Mouse (Mus musculus): ENCODE measurements at regions not wholly inside any gene's neighbourhood (a gene's known extent, or its start where the extent isn't known, plus 50 kb on each side); places are given as distances from the start of the nearest gene placed in this dataset.

DNA sequence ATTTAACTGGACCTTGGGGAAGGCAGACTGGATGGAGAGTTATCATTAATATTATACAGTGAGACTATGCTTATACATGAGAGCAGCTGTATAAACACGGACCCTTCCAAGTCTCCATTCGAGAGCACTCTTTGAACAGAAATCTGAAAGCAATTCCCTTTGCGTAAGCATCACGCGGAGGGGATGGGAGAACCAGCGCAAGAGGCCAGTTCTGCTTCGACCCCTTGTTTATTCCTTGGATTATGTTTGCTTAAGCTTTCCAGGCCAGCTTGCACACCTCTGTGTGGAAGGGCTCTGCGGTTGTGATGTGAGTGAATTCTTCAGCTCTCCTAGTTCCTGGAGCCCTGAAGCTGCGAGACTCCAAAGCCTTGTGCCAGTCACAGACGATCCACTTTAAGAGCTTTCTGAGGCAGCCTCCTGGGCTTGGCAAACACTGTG lies 109.2 kb upstream of the Fbxo11 start:
- DNase-seq: no peak

DNA sequence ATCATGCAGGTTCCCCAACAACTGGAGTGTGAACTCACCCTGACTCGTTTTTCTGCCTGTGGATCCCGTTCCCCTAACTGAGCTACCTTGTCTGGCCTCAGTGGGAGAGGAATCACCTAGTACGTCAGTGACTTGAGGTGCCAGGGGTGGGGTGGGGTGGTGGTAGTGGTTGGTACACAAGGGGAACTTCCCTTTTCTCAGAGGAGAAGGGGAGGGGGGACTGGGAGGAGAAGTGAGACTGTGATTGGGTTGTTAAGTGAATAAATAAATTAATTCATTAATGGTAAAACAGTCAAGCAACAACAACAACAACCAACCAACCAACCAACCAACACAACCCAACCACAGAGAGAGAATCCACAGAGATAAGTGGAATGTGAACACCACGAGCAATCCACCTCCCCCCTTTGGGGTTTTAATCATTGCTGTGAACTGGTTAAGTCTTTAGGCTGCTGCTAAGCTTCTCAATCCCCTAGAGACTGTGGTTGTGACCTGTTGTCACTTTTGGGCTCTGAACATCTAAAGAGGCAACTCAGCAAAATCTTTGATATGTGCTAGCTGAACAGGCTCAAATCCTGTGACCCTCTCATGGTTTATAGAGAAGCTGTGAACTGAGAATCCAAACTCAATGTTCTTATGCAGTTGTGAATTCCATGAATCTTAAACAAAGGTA lies 111.0 kb upstream of the Fbxo11 start:
- peak; percentile 60 to 65 for DNase-seq

DNA sequence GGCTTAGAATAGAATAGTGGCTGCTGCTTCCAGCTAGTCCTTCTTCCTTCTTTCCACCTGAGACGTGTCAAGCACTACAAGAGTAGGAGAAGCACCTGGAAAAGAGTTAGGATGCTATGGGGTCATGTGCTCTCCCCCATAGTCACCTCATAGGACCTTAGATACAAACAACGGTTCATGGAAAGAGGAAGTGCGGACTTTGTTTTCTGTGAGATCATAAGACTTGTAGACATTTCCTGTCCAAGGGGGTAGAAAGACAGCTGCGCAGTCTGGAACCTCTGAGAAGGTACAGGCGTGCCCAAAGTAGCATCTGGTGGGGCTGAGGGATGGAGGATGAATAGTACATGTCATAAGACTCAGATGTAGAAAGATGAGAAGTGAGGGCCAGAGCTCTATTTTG lies 125.6 kb upstream of the Fbxo11 start:
- peak; percentile 35 to 56 for DNase-seq

DNA sequence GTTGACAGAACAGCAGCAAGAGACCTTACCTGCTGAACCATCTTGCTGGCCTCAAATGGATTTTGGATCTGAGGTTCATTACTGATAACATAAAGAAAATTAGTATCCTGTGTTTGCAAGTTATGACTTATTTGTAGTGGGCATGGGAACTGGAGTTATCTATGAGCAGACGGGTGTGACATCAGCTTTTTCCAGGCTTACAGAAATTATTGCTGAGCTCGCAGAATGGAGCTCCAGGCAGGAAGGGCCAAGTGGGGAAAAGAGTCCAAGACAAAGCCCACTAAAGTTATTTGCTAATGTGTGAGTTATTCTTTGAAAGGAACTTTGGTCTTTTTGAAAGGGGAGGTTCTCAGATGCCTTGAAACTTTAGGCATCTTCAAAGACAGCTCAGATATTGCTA lies 126.4 kb upstream of the Fbxo11 start:
- no peak for DNase-seq

DNA sequence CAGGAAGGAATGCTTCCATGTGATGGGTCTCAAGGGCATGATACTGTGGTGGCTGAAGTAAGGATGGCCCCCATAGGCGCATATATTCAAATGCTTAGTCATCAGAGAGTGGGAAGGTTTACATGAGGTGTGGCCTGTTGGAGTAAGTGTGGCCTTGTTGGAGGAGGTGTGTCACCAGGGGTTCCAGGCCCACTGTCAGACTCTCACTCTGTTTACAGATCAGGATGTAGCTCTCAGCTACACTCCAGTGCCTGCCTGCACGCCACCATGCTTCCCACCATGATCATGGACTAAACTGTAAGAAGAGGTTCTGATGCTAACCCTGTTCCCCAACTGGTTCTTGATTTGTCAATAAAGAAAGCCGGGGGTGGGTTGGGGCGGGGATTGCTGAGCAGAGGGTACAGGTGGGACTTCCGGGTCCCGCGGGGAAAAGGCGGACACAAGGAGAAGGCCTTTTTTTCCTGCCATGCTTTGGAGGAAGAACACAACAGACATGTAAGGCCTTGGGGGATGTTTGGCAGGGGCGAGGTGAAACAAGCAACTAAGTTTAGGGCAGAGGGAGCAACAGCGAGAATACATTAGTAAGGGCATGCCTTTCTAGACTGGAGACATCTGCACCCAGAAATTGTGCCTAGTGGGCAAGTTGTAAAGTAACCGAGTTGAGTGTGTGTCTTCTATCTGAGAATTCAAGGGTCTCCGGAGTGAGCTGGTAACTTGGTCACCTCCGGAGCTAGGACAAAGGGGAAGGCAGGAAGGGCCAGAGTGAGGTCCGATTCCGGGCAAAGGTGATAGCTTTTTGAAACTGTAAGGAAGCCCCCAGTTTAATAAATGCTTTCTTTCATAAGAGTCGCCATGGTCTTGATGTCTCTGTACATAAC lies 127.1 kb upstream of the Fbxo11 start:
- DNase-seq: no peak

DNA sequence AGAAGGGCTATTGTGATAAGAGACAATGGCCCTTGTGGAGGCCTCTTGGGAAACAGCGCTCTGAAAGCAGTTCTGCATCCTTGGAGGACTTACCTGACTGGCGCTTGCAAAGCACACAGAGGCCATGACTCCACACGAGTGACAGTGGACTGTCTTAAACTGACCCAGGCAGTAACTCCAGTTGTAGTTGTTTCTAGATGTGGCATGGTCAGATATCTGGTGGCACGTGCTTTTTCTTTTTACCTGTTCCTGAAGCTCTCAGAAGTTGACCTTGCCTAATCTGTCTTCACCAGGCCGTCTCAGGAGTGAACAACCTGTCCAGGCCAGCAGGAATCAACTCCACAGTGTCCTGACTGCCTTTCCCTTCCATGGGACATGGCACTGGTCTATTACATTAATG lies 129.6 kb upstream of the Fbxo11 start:
- no peak for DNase-seq

DNA sequence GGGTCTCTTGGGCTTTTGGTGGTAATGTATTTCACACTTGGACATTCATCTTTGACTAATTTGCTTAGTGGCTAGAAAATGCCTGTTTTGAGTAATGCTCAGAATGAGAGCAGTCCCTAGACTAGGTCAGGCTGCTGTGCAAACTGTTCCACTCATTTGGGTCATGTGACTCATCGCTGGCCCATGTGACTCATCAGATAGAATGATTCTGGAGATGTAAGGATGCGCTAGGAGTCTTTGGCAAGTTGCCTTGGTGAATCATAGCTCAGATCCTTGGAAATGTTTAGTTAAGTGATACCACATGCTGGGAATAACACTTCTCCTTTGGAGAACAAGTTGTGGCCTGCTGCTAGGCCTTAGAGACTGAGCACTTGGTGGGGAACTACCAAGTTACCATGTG lies 130.2 kb upstream of the Fbxo11 start:
- DNase-seq: no peak

DNA sequence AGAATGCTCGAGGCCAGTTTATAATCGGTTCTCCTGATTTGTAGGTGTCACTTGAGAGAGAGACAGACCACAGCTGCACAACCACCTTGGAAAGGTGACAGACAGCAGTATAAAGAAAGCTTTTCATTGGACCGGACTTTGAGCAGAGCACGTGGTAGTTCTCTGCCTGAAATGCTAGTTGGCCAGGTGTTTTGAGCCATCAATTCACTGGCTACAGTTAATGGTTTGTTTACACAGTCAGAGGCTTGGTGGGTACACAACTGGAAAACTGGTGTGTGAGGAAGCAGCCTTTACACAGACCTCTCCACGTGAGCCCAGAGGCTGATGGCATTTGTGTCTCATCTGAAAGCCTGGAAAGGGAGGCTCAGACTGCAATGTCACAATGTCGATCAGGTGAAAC lies 130.8 kb upstream of the Fbxo11 start:
- DNase-seq: no peak

DNA sequence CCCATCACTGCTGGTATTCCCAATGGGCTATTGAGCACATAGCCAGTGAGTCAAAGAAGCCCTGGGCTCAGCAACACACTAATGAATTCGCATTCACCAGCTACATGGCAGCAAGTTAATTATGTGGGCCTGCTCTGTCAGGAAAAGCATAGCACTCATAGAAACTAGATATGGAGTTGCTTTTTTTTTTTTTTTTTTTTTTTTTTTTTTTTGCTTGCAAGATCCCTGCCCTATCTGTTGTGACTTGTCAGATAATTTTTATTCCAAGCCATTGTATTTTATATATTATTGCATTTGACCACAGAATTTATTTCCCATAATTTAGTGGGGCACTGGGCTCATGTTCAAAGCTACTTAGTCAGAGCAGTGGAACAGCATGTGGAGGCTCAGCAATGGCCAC lies 131.2 kb upstream of the Fbxo11 start:
- no peak for DNase-seq

DNA sequence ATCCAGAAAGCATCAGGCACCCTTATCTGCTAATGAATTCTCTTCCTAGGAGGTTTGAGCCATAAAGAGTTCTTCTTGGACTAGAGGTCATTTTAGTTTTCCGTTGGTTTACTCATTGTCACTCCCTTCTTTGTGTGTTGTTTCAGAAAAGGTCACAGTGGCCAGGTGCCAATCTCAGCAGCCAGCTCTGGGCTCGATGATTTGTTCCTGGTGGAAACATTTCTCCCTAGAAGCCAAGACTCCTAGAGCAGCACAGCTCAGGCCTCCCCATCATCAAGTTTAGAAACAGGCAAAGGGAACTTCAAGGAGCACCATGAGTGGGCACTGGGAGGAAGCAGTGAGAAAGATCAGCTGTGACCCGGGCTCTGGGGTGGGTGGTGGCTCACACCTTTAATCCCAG lies 132.3 kb upstream of the Fbxo11 start:
- DNase-seq: no peak

DNA sequence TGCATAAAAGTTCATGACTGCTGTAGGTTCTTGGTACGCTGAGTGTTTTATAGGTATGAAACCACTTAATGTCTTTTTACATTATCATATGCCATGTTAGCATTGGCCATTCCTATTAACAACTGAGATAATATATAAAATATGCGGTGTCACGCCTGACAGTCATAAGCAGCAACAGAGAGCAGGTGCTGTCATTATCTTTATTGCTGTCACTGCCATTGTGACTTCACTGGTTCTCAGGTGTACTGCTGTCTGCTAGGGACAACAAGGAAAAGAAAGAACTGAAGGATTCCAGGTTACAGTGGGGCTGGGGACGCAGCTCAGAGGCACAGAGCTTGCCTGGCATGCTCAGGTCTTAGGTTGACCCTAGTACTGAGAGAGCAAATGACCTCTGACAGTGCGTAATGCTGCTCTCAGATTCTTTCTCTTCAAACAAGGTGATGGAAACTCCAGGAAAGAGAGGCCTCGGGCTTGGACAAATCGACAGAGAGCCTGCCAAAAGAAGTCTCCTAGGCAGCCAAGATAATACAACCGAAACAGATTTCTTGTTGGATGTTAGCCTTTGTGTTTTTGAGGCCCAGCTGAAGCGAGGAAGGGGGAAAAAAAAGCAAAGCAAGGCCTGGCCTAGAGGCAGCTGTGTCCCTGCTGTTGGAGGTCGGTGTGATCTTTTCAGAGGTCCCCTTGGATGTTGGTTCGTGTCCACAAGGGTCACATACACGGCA lies 136.3 kb upstream of the Fbxo11 start:
- DNase-seq: no peak

DNA sequence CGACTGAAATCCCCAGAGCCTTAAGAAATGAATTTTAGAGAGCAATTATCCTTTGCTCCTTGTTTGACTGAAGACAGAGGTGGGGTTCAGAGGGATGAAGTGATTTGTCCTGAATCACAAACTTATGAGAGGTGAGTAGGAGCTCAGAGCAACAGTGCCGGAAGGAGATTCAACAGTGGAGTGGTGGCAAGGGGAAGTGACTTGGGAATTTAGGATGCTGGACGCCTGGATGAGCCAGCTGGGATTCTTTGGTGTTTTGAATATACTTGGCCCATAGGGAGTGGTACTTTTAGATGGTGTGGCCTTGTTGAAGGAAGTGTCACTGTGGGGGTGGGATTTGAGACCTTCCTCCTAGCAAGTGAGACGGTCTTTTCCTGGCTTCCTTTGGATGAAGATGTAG lies 137.1 kb upstream of the Fbxo11 start:
- DNase-seq: no peak

DNA sequence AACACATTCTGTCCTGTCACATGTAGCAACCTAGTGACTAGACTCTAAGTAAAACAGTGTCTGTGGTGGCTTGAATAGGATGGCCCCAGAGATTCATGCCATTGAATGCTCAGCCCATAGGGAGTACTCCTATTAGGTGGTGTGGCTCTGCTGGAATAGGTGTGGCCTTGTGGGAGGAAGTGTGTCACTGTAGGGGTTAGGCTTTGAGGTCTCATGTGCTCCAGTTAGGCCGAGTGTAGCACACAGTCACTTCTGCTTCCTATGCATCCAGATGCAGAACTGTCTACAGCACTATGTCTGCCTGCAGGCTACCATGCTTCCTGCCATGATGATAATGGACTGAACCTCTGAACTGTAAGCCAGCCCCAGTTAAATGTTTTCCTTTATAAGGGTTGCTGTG lies 144.5 kb upstream of the Fbxo11 start:
- no peak for DNase-seq

DNA sequence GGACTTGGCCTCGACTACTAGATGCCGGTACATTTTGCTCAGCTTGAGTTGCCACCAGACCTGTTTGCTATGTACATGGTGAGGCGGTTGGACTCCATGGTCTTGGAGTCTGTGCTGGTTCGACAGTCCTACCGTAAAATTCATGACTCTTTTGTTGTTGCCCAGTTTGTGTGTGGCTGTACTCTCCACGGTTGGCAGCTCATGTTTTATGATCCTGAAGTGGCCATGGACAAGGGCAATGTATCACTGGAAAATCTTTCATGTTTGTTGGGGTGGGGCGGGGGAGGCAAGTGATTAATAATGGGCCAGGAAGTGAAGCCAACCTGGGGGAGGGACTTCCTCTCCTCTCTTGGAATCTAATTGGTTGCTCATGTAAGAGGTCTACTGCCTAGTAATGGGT lies 147.0 kb upstream of the Fbxo11 start:
- DNase-seq: no peak

DNA sequence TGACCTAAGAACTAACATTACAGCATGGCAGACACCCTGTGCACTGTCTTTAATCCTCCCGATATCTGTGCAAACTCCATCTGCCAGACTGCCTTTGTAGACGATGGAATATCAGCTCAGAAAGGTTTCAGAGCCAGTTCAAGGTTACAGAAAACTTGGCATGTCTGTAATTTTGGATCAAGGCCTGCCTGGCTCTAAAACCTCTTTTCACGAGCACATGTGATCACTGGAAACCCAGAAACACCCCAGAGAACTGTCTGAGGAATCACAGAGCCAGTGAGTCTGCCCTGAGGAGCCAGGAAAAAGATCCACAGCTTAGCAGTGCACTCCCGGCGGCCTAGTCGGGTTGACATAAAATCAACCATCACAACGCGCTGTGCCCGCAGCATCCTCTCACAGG lies 149.7 kb upstream of the Fbxo11 start:
- DNase-seq: no peak

DNA sequence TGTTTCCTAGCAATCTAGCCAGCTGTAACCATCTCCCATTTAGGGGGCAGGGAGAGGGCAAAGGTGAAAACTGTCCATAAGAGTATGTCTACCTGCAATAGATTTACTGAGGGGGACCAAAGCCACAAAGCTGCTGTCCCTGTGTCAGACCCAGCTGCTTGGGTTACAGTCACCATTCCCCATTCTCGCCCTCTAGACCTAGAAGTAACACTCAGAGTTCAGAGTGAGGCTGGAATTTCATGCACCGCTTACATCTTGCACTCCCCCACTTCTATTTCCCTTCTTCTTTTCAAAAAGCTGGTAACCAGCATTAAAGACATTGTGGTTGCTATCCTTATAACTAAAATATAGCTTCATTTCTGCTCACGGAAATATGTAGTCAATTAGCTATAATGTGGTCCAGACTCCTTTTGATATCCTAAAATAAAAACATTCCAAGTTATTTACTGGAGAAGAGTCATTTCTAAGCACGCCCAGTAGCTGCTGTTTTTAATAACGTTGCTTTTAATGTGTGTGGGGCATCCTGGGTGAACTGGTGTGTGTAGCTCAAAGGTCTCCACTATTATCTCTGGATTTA lies 157.4 kb upstream of the Fbxo11 start:
- DNase-seq: no peak

DNA sequence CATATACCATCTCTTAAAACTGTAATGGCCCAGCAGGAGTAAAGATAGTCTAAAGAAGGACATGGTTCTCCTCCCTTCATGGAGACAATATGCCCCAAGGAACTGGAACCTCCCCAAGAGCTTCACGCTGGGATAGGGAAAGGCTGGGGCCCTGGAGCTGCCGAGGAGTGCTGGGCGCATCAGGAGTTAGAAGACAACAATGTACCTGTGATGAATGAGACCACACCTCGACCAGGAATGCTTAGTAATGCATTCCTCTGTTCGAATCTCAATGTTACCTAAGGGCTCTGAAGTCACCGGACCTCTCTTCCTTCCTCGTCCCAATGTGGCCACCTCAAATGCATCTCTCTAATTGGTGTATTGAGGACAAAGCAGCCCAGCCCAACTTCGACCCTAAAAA lies 175.4 kb upstream of the Fbxo11 start:
- DNase-seq: no peak

DNA sequence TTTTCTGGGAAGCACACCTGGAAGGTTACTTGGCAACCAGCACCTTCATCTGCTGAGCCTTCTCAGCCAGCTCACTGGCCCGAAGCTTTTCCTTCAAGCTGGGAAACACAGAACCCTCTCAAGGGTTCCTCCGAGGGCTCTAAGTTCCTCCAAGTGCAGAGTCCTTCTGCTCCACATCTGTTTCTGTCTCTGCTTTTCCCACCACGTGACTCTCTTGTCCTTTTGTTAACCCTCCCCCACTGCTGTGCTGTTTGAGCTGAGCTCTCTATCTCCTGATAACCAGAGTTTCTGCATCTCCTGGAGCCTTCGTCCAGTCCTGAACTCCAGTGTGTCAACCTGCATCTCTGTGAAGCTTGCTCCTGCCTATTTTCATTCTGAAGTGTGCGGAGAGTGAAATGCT lies 183.5 kb upstream of the Fbxo11 start:
- DNase-seq: no peak

DNA sequence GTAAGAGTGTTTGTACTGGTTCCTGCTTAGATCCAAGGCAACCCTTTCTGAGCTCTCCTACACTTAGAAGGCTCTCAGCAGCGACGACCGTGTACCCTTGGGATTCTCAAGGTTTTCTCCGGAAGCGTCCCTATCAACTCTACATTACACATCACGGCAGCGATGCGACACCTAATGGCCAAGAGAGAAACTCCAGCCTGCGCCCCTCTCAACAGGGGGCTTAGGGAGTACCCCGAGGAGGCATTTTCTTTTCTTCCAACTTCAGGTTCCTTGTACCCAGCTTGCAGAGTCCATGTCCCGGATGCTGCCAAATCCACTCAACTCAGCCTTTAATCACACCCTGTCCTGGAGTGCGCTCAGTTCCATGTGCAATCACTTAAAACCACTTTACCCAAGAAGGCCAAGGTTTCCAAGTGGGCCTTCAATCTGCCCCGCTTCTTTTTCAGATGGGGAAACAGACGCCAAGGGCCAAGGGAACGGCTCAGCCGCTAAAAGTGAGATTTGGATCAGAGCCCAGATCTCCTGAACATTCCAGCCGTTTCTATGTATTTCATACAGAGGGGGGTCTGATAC lies 186.9 kb upstream of the Fbxo11 start:
- DNase-seq: peak; percentile 41 to 62

DNA sequence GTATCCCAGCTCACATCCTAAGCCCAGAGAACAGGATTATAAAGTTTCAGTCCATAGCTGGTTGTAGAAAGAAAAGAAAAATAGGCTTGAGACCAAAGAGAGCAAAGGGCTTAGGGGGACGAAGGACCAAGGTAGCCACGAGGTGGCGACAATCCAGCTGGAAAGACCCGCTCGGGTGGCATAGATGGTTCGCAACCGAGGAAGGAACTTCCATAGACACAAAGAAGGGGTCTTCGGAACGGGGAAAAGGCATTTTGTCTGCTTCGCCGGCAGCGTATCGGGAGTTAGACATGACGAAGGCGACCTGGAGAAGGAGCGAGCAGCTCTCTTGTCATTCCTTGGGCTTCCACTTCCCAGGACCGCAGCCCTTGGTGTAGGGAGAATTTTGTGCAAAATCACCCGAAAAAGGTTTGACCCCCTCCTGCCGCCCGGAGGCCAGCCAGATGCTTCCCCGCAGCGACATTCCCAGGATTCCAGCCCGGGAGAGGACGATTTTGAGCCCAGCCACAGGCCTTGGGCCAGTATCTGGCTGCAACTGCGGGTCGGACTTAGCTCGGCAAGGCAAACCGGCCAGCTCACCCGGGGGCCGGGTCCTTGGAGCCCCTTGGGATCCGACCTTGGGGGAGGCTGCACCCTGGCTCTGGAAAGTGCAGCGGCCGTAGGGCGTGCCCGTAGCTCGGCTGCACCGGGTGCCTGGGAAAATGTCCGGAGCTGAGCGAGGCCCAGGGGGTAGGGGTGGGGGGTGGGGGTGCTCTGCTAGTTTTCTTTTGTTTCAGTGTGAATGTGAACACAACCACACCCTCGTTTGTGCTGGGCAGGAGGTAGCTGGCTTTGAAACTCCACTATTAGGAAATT lies 184.5 kb upstream of the Foxn2 start:
- peak; percentile 53 to 78 for DNase-seq

DNA sequence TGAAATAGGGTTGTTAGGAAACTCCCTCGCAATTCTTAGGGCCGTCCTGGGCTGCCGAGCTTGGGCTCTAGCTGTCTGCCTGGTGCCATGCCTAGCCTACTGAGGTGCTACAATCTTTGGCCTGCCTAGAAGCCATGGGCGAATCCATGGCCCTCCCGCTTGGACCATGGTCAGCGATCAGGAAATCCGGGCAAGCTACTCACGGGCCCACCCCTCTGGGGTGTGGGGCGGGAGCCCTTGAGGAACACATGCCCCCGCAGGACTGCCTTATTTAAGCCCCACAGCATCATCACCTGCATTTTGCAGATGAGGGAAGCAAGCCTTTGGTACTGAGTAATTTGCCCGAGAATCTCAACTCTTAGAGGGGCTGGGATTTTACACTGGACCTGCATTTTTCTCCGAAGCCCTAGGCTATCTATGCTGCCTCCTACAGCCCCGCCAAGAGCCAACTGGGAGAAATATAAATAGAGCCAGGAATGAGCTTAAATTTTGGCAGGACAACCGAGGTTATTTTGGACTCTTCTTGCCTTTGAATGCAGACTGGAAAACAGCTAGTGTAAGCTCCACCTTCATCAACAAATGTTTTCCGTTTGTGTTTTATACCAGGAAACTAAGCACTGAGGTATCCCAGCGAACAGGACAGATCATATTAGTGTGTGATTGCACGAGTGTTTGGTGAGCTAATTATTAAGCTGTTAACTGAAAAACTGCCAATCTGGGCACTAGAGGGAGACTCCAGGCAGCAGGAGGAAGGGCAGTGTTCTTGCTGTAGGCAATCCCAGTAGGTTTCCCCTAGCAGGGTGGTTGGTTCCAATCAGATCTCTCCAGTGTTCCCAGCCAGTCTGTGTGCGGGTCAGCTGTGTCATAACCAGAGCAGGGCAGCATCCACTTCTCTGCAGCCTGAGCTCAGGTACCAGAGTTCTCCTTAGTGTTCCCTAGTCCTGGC lies 183.6 kb upstream of the Foxn2 start:
- DNase-seq: peak in 1 of 2 experiments; percentile 24

Measured in spleen, adult 18-20 months (tissue).